27 mouse cellular contexts compared by ENCODE assay signal in genomic region chr4:118115132-118115531, GRCm38 (mm10). TPM values are rescaled to one million over a fixed set of nuclear protein-coding genes. Genes with fewer than 3 reads are reported as not detected.
A peak's percentile ranks its signal among the peaks of the same experiment; 100 is the strongest.
DNase-seq lines count a peak whose midpoint lies in the region; ATAC-seq and TF ChIP-seq lines count a peak whose summit lies in the region.
"Had no signal": no experiment of that assay in that cellular context is flagged by ENCODE, and none has a peak within 500 bp of the region (broad histone marks: within the 10 kb centered on the region; RNA-seq: fewer than 3 reads in every experiment).

No protein-coding gene starts in this region.

- WGBS in liver, embryonic 16.5 days (ENCODE audit: insufficient replicate concordance): 40% methylated on average over 7 of the region's 7 CpGs
- WGBS in liver, embryonic 11.5 days: 61% methylated on average over 7 of the region's 7 CpGs
- WGBS in lung, postnatal 0 days: 83% methylated on average over 7 of the region's 7 CpGs

- H3K27ac ChIP-seq in liver, embryonic 16.5 days (ENCODE audit: low read length): no peak overlapping the region
- H3K27ac ChIP-seq in liver, embryonic 11.5 days (ENCODE audit: low read depth, low read length): no peak overlapping the region
- H3K27ac ChIP-seq in lung, postnatal 0 days (ENCODE audit: low read length): no peak overlapping the region
- H3K27ac ChIP-seq: embryonic facial prominence, embryonic 10.5 days; embryonic facial prominence, embryonic 13.5 days; heart, embryonic 15.5 days; hindbrain, embryonic 10.5 days; hindbrain, embryonic 13.5 days had no signal

- no peak overlapping the region for H3K9ac ChIP-seq in liver, embryonic 16.5 days (ENCODE audit: low read depth, low read length)
- no peak overlapping the region for H3K9ac ChIP-seq in liver, embryonic 11.5 days (ENCODE audit: low read depth, low read length)
- no peak overlapping the region for H3K9ac ChIP-seq in lung, postnatal 0 days (replicated peaks; ENCODE audit: low read depth)
- H3K9ac ChIP-seq: embryonic facial prominence, embryonic 13.5 days; heart, embryonic 12.5 days; heart, embryonic 15.5 days; hindbrain, embryonic 13.5 days had no signal

- 0 out of 2 replicates have a peak, but pooled peaks cover 2% of the 10 kb centered on the region for H3K9me3 ChIP-seq in liver, embryonic 16.5 days (replicated peaks; ENCODE audit: control insufficient read depth, low read length)
- no peaks in the 10 kb centered on the region for H3K9me3 ChIP-seq in liver, embryonic 11.5 days (ENCODE audit: control insufficient read depth, low read length)
- no peaks in the 10 kb centered on the region for H3K9me3 ChIP-seq in lung, postnatal 0 days (ENCODE audit: low read length)
- H3K9me3 ChIP-seq: embryonic facial prominence, embryonic 10.5 days; embryonic facial prominence, embryonic 13.5 days; heart, embryonic 15.5 days; hindbrain, embryonic 10.5 days had no signal

- no peaks in the 10 kb centered on the region for H3K36me3 ChIP-seq in liver, embryonic 16.5 days (ENCODE audit: control insufficient read depth, insufficient read depth)
- H3K36me3 ChIP-seq in liver, embryonic 11.5 days (ENCODE audit: control insufficient read depth, insufficient read depth, low read length): no peaks in the 10 kb centered on the region
- no peaks in the 10 kb centered on the region for H3K36me3 ChIP-seq in lung, postnatal 0 days (ENCODE audit: insufficient read depth, low read length)
- H3K36me3 ChIP-seq: heart, embryonic 15.5 days; hindbrain, embryonic 13.5 days had no signal

- H3K4me1 ChIP-seq in liver, embryonic 16.5 days (ENCODE audit: control insufficient read depth, low read depth, low read length): peaks cover 4% of the 10 kb centered on the region; the same call in 1 of the 2 replicates
- peaks cover 2% of the 10 kb centered on the region; the same call in 1 of the 2 replicates for H3K4me1 ChIP-seq in liver, embryonic 11.5 days (replicated peaks; ENCODE audit: control insufficient read depth, insufficient read depth, low read length)
- no peaks in the 10 kb centered on the region for H3K4me1 ChIP-seq in lung, postnatal 0 days (ENCODE audit: insufficient read depth, low read depth, low read length)
- H3K4me1 ChIP-seq: embryonic facial prominence, embryonic 13.5 days; heart, embryonic 15.5 days had no signal

- H3K4me2 ChIP-seq in liver, embryonic 16.5 days (ENCODE audit: low read depth, low read length): no peak overlapping the region
- no peak overlapping the region for H3K4me2 ChIP-seq in liver, embryonic 11.5 days
- H3K4me2 ChIP-seq in lung, postnatal 0 days (replicated peaks; ENCODE audit: low read depth, low read length): no peak overlapping the region
- H3K4me2 ChIP-seq: embryonic facial prominence, embryonic 13.5 days; heart, embryonic 12.5 days; heart, embryonic 15.5 days; hindbrain, embryonic 13.5 days had no signal

- H3K4me3 ChIP-seq in liver, embryonic 16.5 days (ENCODE audit: low read depth, low read length): no peak overlapping the region
- H3K4me3 ChIP-seq in liver, embryonic 11.5 days (ENCODE audit: low read depth, low read length): no peak overlapping the region
- no peak overlapping the region for H3K4me3 ChIP-seq in lung, postnatal 0 days (ENCODE audit: low read depth, low read length)
- H3K4me3 ChIP-seq: embryonic facial prominence, embryonic 10.5 days; embryonic facial prominence, embryonic 13.5 days; heart, embryonic 12.5 days; heart, embryonic 15.5 days; hindbrain, embryonic 10.5 days; hindbrain, embryonic 13.5 days had no signal

- peak; percentile 51; the same call in 1 of the 2 replicates for ATAC-seq in liver, embryonic 16.5 days (ENCODE audit: low read depth)
- no peak for ATAC-seq in liver, embryonic 11.5 days (replicated peaks; ENCODE audit: low FRiP score)
- peak; percentile 38 for ATAC-seq in erythroblast, adult 5-6 weeks (replicated peaks; ENCODE audit: low FRiP score, poor library complexity, severe bottlenecking)
- peak; percentile 49 for ATAC-seq in megakaryocyte-erythroid progenitor cell, adult 5-6 weeks (replicated peaks; ENCODE audit: low FRiP score, low TSS enrichment, poor library complexity, severe bottlenecking)
- ATAC-seq in lung, postnatal 0 days: no peak
- ATAC-seq: CD4-positive, CD25-positive, alpha-beta regulatory T cell, adult 4 months; forebrain, embryonic 14.5 days; hindbrain, embryonic 16.5 days; inflammation-experienced regulatory T-cells, adult 6 months had no signal

- no peak for DNase-seq in liver, embryonic 11.5 days (ENCODE audit: low spot score)
- no peak for DNase-seq in adrenal gland, postnatal 4 days (ENCODE audit: low spot score in 2 of 2)
- no peak for DNase-seq in lung, postnatal 0 days (ENCODE audit: low spot score)
- DNase-seq: adrenal gland, adult 2 months; adrenal gland, postnatal 14 days; cerebellum, adult 11-12 months; cerebellum, adult 8-10 months; cerebellum, postnatal 10 days; cerebellum, postnatal 36 days; embryo, embryonic 11 days; gastrocnemius, postnatal 25 days; heart, adult 18-20 months; heart, postnatal 10 days; heart, postnatal 36 days had no signal

- no peak for TF ChIP-seq EP300 in lung, postnatal 0 days (IDR thresholded peaks at IDR 0.05)

- no peaks in the 10 kb centered on the region for H3K27me3 ChIP-seq in liver, embryonic 16.5 days (ENCODE audit: control insufficient read depth, insufficient read depth, low read depth, low read length)
- no peaks in the 10 kb centered on the region for H3K27me3 ChIP-seq in liver, embryonic 11.5 days (replicated peaks; ENCODE audit: control insufficient read depth, insufficient read depth, low read length)
- no peaks in the 10 kb centered on the region for H3K27me3 ChIP-seq in lung, postnatal 0 days (replicated peaks; ENCODE audit: insufficient read depth, low read length)
- H3K27me3 ChIP-seq: embryonic facial prominence, embryonic 13.5 days; heart, embryonic 12.5 days; heart, embryonic 15.5 days; hindbrain, embryonic 13.5 days had no signal

- TF ChIP-seq CTCF in lung, postnatal 0 days (IDR thresholded peaks at IDR 0.05): no peak

RNA-seq across cellular contexts. Expression of gene St3gal3, which starts 19.6 kb away (rescaled TPM):
- polyA plus RNA-seq in liver, embryonic 16.5 days (2015; fragmentation: Nextera tagmentation; extraction: Ambion mirVana): 2.2 and 2.5 TPM in 2 replicates
- 4.1 and 4.5 TPM in 2 replicates for polyA plus RNA-seq in liver, embryonic 11.5 days (2014; fragmentation: Nextera tagmentation; extraction: Ambion mirVana)
- total RNA-seq in erythroblast, adult 5-6 weeks (2015; ENCODE audit: low replicate concordance): 0.42 and 7.9 TPM in 2 replicates
- total RNA-seq in erythroblast, adult 5-6 weeks (2017; ENCODE audit: low replicate concordance): 2.2 and 2.6 TPM in 2 replicates
- 14.1 and 28.4 TPM in 2 replicates for total RNA-seq in megakaryocyte-erythroid progenitor cell, adult 5-6 weeks (2014; fragmentation: Nextera tagmentation)
- 6.6 and 8.4 TPM in 2 replicates for total RNA-seq in megakaryocyte-erythroid progenitor cell, adult 5-6 weeks (2017)
- 10 to 100 TPM; 21.8 to 26.4 TPM for total RNA-seq in adrenal gland, postnatal 4 days (2021)
- 4.0 and 4.5 TPM in 2 replicates for polyA plus RNA-seq in lung, postnatal 0 days (2015; fragmentation: Nextera tagmentation; extraction: Ambion mirVana)

Comparison
In these comparisons a context has a peak if more than half of its experiments do, and no peak if none do; other contexts are left out.
1. ATAC-seq: peak in liver, embryonic 16.5 days (single experiment), erythroblast, adult 5-6 weeks (single experiment) and megakaryocyte-erythroid progenitor cell, adult 5-6 weeks (single experiment); none in liver, embryonic 11.5 days (single experiment) and lung, postnatal 0 days (single experiment).